Mouse (Mus musculus): ENCODE data around the gene 1700003E16Rik.

1700003E16Rik gene

GRCm38 (mm10) chr6:83131469-83132034 is 24.7 kb upstream of the 1700003E16Rik start:
- no peak for DNase-seq

GRCm38 (mm10) chr6:83132176-83132919 is 23.9 kb upstream of the 1700003E16Rik start:
- DNase-seq = no peak

GRCm38 (mm10) chr6:83134226-83134625 is 22.0 kb upstream of the 1700003E16Rik start:
- no peak for DNase-seq

- DNase-seq = no peak
These were observed 21.2 kb upstream of the 1700003E16Rik start, which contains the start of gene Rtkn for GRCm38 (mm10) chr6:83134951-83135513. Gene Rtkn (plus strand): TSS chr6:83135463.

GRCm38 (mm10) chr6:83135571-83136161 is 20.5 kb upstream of the 1700003E16Rik start:
- DNase-seq = peak; percentile 49

- DNase-seq = peak; percentile 19
These were observed 19.8 kb upstream of the 1700003E16Rik start for GRCm38 (mm10) chr6:83136291-83136880.

GRCm38 (mm10) chr6:83136881-83137575 is 19.2 kb upstream of the 1700003E16Rik start:
- peak; percentile 91 for DNase-seq

- DNase-seq = peak; percentile 94
These were observed 18.6 kb upstream of the 1700003E16Rik start for GRCm38 (mm10) chr6:83137576-83137950.

GRCm38 (mm10) chr6:83138056-83138455 is 18.1 kb upstream of the 1700003E16Rik start:
- peak; percentile 83 for DNase-seq

GRCm38 (mm10) chr6:83140044-83140443 is 16.2 kb upstream of the 1700003E16Rik start:
- DNase-seq = no peak

GRCm38 (mm10) chr6:83141636-83142035 is 14.6 kb upstream of the 1700003E16Rik start:
- DNase-seq = no peak

- DNase-seq = peak; percentile 56
These were observed 13.9 kb upstream of the 1700003E16Rik start for GRCm38 (mm10) chr6:83142211-83142731.

- DNase-seq = no peak
These were observed 13.3 kb upstream of the 1700003E16Rik start for GRCm38 (mm10) chr6:83142886-83143285.

- no peak for DNase-seq
These were observed 11.0 kb upstream of the 1700003E16Rik start for GRCm38 (mm10) chr6:83145209-83145608.

- DNase-seq = no peak
These were observed 10.4 kb upstream of the 1700003E16Rik start for GRCm38 (mm10) chr6:83145805-83146204.

GRCm38 (mm10) chr6:83147280-83147679 is 8.9 kb upstream of the 1700003E16Rik start:
- no peak for DNase-seq

- no peak for DNase-seq
These were observed 4.5 kb upstream of the 1700003E16Rik start for GRCm38 (mm10) chr6:83151721-83152120.

- DNase-seq = no peak
These were observed 3.2 kb upstream of the 1700003E16Rik start for GRCm38 (mm10) chr6:83153038-83153437.

GRCm38 (mm10) chr6:83153485-83153884 is 2.7 kb upstream of the 1700003E16Rik start:
- DNase-seq = no peak

GRCm38 (mm10) chr6:83155552-83156238 is 509 bp upstream of the 1700003E16Rik start:
- DNase-seq = peak; percentile 45

- peak; percentile 86 for DNase-seq
These were observed 3.3 kb downstream of the 1700003E16Rik start for GRCm38 (mm10) chr6:83159456-83159855.

- DNase-seq = peak; percentile 22
These were observed 5.2 kb downstream of the 1700003E16Rik start for GRCm38 (mm10) chr6:83161442-83161841.
